Mouse (Mus musculus) ovary, adult 2 months (tissue): ENCODE data around the gene Pank3. TPM values are rescaled to one million over a fixed set of nuclear protein-coding genes. Genes with fewer than 3 reads are reported as not detected.

ENCODE experiments used
- polyA plus RNA-seq: library from polyadenylated mRNA; depleted of rRNA; stranded (reverse); fragments of >200 nt; gene quantifications from 2 replicates; pipeline ENCODE4 v1.2.3, GENCODE M21; 2012; rRNA removed

Pank3 gene
- polyA plus RNA-seq: 6.8 and 7.4 TPM in 2 replicates

GRCm38 (mm10) chr11:35769188-35769745 lies at the start of gene Pank3:
Gene Pank3 (plus strand): TSS chr11:35769484.

GRCm38 (mm10) chr11:35798874-35799273 lies 29.6 kb downstream of the Pank3 start, which contains the start of gene Fbll1:
Gene Fbll1 (minus strand): TSS chr11:35798884.

GRCm38 (mm10) chr11:35834022-35834760 lies 64.9 kb downstream of the Pank3 start, which contains the start of gene Rars:
Gene Rars (minus strand): TSS chr11:35834506.

Other genes with a start within 250 kb of the Pank3 start
- 1.1 and 1.8 TPM in 2 replicates for gene Fbll1, start 29.4 kb downstream of the Pank3 start, polyA plus RNA-seq
- gene Rars, start 65.0 kb downstream of the Pank3 start, polyA plus RNA-seq: 11.5 and 13.2 TPM in 2 replicates
- gene Wwc1, start 211.0 kb downstream of the Pank3 start, polyA plus RNA-seq: 18.4 and 22.0 TPM in 2 replicates